Mouse (Mus musculus) lung, postnatal 0 days (tissue): Measurements from ENCODE around the gene Cnot10.

Experiments
- CTCF ChIP-seq: IDR thresholded peaks from 2 replicates; pipeline ENCODE4 v1.5.1; 2016; ENCODE audit warnings: antibody characterized with exemption, mild to moderate bottlenecking
- EP300 ChIP-seq: IDR thresholded peaks from 2 replicates; pipeline ENCODE4 v1.6.1; 2016; ENCODE audit warnings: antibody characterized with exemption, mild to moderate bottlenecking, control low read depth

DNA sequence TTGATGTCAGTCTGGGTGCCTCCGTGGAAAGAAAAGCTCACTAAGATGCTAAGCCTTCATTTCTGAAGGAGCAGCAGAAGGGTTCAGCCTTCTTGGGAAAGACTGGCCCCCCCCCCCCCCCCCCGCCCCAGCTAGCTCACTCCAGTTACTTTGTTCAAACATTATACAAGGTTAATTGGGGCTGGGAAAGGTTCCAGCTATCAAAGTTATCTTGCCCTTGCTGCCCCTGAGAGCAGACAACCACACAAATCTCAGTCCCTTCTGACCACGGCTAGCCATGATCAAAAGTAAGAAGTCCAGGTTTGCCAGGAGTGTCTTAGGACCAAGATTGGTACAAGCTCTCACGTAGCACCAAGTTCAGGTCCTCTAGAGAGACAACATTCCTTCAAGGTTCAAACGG is 29.0 kb upstream of the Cnot10 start:
- TF ChIP-seq EP300, result no peak
- TF ChIP-seq CTCF, result no peak
